Mouse (Mus musculus) midbrain, embryonic 11.5 days (tissue): ENCODE results near the gene Kdm4b. TPM values are rescaled to one million over a fixed set of nuclear protein-coding genes. Genes with fewer than 3 reads are reported as not detected.

Experiments
- ATAC-seq: fragments of 200-750 bp; cut with Nextera tagmentation; 2 replicates; pipeline ENCODE4 v1.8.0; 2017; ENCODE audit warnings: moderate TSS enrichment, moderate library complexity; ENCODE audit not compliant: low FRiP score
- DNase-seq: peaks from one replicate; pipeline ENCODE4 v3.0.0; 2015; ENCODE audit warnings: low spot score; ENCODE audit errors: missing footprints
- H3K27ac ChIP-seq: fragments of 300-500 bp; sonication (generic); 2 replicates; pipeline ENCODE4 v1.5.1; 2014; ENCODE audit warnings: low read depth, low read length
- H3K27me3 ChIP-seq: fragments of 300-500 bp; sonication (generic); 2 replicates; pipeline ENCODE4 v1.6.1; 2014; ENCODE audit warnings: mild to moderate bottlenecking, low read length, moderate library complexity, mixed read lengths; ENCODE audit not compliant: control insufficient read depth, insufficient read depth
- H3K36me3 ChIP-seq: fragments of 300-500 bp; sonication (generic); 2 replicates; pipeline ENCODE4 v1.6.1; 2014; ENCODE audit warnings: mild to moderate bottlenecking, low read length, moderate library complexity, mixed read lengths; ENCODE audit not compliant: control insufficient read depth, insufficient read depth
- H3K4me1 ChIP-seq: fragments of 300-500 bp; sonication (generic); 2 replicates; pipeline ENCODE4 v1.6.1; 2014; ENCODE audit warnings: low read length; ENCODE audit not compliant: control insufficient read depth, insufficient read depth
- H3K4me2 ChIP-seq: fragments of 300-500 bp; sonication (generic); 2 replicates; pipeline ENCODE4 v1.6.1; 2014; ENCODE audit warnings: mild to moderate bottlenecking, moderate library complexity
- H3K4me3 ChIP-seq: fragments of 300-500 bp; sonication (generic); 2 replicates; pipeline ENCODE4 v1.5.1; 2014; ENCODE audit warnings: low read depth, low read length
- H3K9ac ChIP-seq: fragments of 300-500 bp; sonication (generic); 2 replicates; pipeline ENCODE4 v1.6.1; 2014; ENCODE audit warnings: low read length
- H3K9me3 ChIP-seq: fragments of 300-500 bp; sonication (generic); 2 replicates; pipeline ENCODE4 v1.6.1; 2016; ENCODE audit warnings: low read length; ENCODE audit not compliant: control insufficient read depth
- WGBS: fragments of 180-500 bp; shearing (Covaris S2); extraction: QIAGEN DNeasy Blood & Tissue Kit; methylation state at CpG from one replicate; pipeline ENCODE4 v1.1.7; 2014; 5-methylcytosine and 5-hydroxymethylcytosine counted together
- polyA plus RNA-seq: library from polyadenylated mRNA; unstranded; fragments of >200 nt; fragmentation: Nextera tagmentation; extraction: Ambion mirVana; gene quantifications from 2 replicates; pipeline ENCODE4 v1.2.1, GENCODE M21; 2014

Kdm4b gene
- polyA plus RNA-seq, 1 experiment from 2014 or later = 39.6 TPM

GRCm38 (mm10) chr17:56348586-56348985 lies 22.7 kb downstream of the Kdm4b start:
- no peak for DNase-seq
- Histone ChIP-seq H3K27ac (no peak overlapping the region), H3K27me3 (no peaks in the 10 kb centered on the region), H3K4me3 (no peak overlapping the region), H3K4me2 (no peak overlapping the region), H3K9ac (0 out of 2 replicates have a peak overlapping the region, but pooled peaks have one; percentile 6), H3K4me1 (no peaks in the 10 kb centered on the region; the same call in 1 of the 2 replicates), H3K9me3 (no peaks in the 10 kb centered on the region), H3K36me3 (0 out of 2 replicates have a peak, but pooled peaks cover 2% of the 10 kb centered on the region)
- ATAC-seq = no peak

- Histone ChIP-seq H3K27me3 (no peaks in the 10 kb centered on the region), H3K27ac (no peak overlapping the region), H3K4me3 (no peak overlapping the region), H3K4me1 (no peaks in the 10 kb centered on the region; the same call in 1 of the 2 replicates), H3K36me3 (peaks cover 10% of the 10 kb centered on the region; the same call in 1 of the 2 replicates), H3K4me2 (no peak overlapping the region), H3K9me3 (no peaks in the 10 kb centered on the region), H3K9ac (no peak overlapping the region)
- ATAC-seq (peak; percentile 56), DNase-seq (peak; percentile 98)
- 30% methylated on average over 2 of the region's 2 CpGs for WGBS
Observed at GRCm38 (mm10) chr17:56350694-56351093, 24.8 kb downstream of the Kdm4b start.

- H3K36me3 ChIP-seq = peaks cover 16% of the 10 kb centered on the region
- DNase-seq (peak; percentile 91), ATAC-seq (peak; percentile 60)
- H3K27ac ChIP-seq = no peak overlapping the region
- H3K4me1 ChIP-seq = no peaks in the 10 kb centered on the region
- no peak overlapping the region for H3K4me2 ChIP-seq
- H3K9me3 ChIP-seq = no peaks in the 10 kb centered on the region
- 77% methylated on average over 9 of the region's 9 CpGs for WGBS
- no peak overlapping the region for H3K4me3 ChIP-seq
- H3K9ac ChIP-seq = no peak overlapping the region
- no peaks in the 10 kb centered on the region for H3K27me3 ChIP-seq
Observed at GRCm38 (mm10) chr17:56356921-56357885, 31.3 kb downstream of the Kdm4b start.

- no peak overlapping the region for H3K9ac ChIP-seq
- no peak overlapping the region for H3K4me2 ChIP-seq
- no peak for ATAC-seq
- H3K27me3 ChIP-seq = no peaks in the 10 kb centered on the region
- H3K4me3 ChIP-seq = no peak overlapping the region
- H3K36me3 ChIP-seq = peaks cover 17% of the 10 kb centered on the region
- H3K4me1 ChIP-seq = no peaks in the 10 kb centered on the region
- no peak overlapping the region for H3K27ac ChIP-seq
- no peaks in the 10 kb centered on the region for H3K9me3 ChIP-seq
- WGBS = 79% methylated on average over 3 of the region's 3 CpGs
- peak; percentile 69 for DNase-seq
Observed at GRCm38 (mm10) chr17:56359183-56359725, 33.4 kb downstream of the Kdm4b start.

GRCm38 (mm10) chr17:56359864-56360263 lies 34.0 kb downstream of the Kdm4b start:
- H3K4me3 ChIP-seq = no peak overlapping the region
- H3K36me3 ChIP-seq = peaks cover 14% of the 10 kb centered on the region
- no peak overlapping the region for H3K9ac ChIP-seq
- peak; percentile 28 for DNase-seq
- H3K4me2 ChIP-seq = no peak overlapping the region
- ATAC-seq = no peak
- H3K4me1 ChIP-seq = no peaks in the 10 kb centered on the region
- 95% methylated on average over 1 of the region's 1 CpGs for WGBS
- no peaks in the 10 kb centered on the region for H3K9me3 ChIP-seq
- H3K27me3 ChIP-seq = no peaks in the 10 kb centered on the region
- H3K27ac ChIP-seq = no peak overlapping the region

GRCm38 (mm10) chr17:56360451-56360850 lies 34.6 kb downstream of the Kdm4b start:
- Histone ChIP-seq H3K27me3 (no peaks in the 10 kb centered on the region), H3K9ac (no peak overlapping the region), H3K36me3 (peaks cover 10% of the 10 kb centered on the region), H3K4me1 (no peaks in the 10 kb centered on the region), H3K4me3 (no peak overlapping the region), H3K9me3 (no peaks in the 10 kb centered on the region), H3K4me2 (no peak overlapping the region), H3K27ac (no peak overlapping the region)
- no peak for ATAC-seq
- DNase-seq = peak; percentile 81
- 75% methylated on average over 8 of the region's 8 CpGs for WGBS

GRCm38 (mm10) chr17:56361542-56361941 lies 35.7 kb downstream of the Kdm4b start:
- no peaks in the 10 kb centered on the region for H3K9me3 ChIP-seq
- no peaks in the 10 kb centered on the region for H3K27me3 ChIP-seq
- H3K4me1 ChIP-seq = no peaks in the 10 kb centered on the region
- H3K27ac ChIP-seq = no peak overlapping the region
- ATAC-seq (no peak), DNase-seq (no peak)
- H3K4me3 ChIP-seq = no peak overlapping the region
- H3K36me3 ChIP-seq = peaks cover 6% of the 10 kb centered on the region
- 91% methylated on average over 2 of the region's 2 CpGs for WGBS
- H3K4me2 ChIP-seq = no peak overlapping the region
- H3K9ac ChIP-seq = no peak overlapping the region

- Histone ChIP-seq H3K27me3 (no peaks in the 10 kb centered on the region), H3K4me2 (no peak overlapping the region), H3K27ac (no peak overlapping the region), H3K4me1 (no peaks in the 10 kb centered on the region), H3K9me3 (no peaks in the 10 kb centered on the region), H3K9ac (no peak overlapping the region), H3K4me3 (no peak overlapping the region), H3K36me3 (peaks cover 7% of the 10 kb centered on the region)
- WGBS = 90% methylated on average over 7 of the region's 7 CpGs
- ATAC-seq = peak; percentile 15; the same call in 1 of the 2 replicates
- DNase-seq = peak; percentile 41
Observed at GRCm38 (mm10) chr17:56365791-56366673, 40.2 kb downstream of the Kdm4b start.
